Mouse (Mus musculus): ENCODE data around the gene Asna1.

- TF ChIP-seq CTCF (IDR thresholded peaks at IDR 0.05; ENCODE audit: extremely low read depth, insufficient read depth, low read length) (no peak), POLR2A (IDR thresholded peaks at IDR 0.05; ENCODE audit: extremely low read depth, insufficient read depth, low read length) (peak; percentile 94)
Observed at GRCm38 (mm10) chr8:84969241-84970134, 55.6 kb downstream of the Asna1 start, which contains the start of the genes Gm49661, Prdx2 and Rnaseh2a.

Measured in cortical plate, adult 2 months (tissue).